Mouse (Mus musculus) forebrain, embryonic 14.5 days (tissue): ENCODE results near the gene Gm36210. TPM values are rescaled to one million over a fixed set of nuclear protein-coding genes. Genes with fewer than 3 reads are reported as not detected.

Experiments used
- ATAC-seq: fragments of 200-750 bp; cut with Nextera tagmentation; 2 replicates; pipeline ENCODE4 v1.8.0; 2017; ENCODE audit warnings: mild to moderate bottlenecking, moderate library complexity
- DNase-seq: peaks from one replicate; pipeline ENCODE4 v3.0.0-alpha.2; 2015; ENCODE audit warnings: low spot score
- H3K27ac ChIP-seq: fragments of 300-500 bp; sonication (generic); 2 replicates; pipeline ENCODE4 v1.5.1; 2014; ENCODE audit warnings: low read depth, mild to moderate bottlenecking, control low read depth, low read length, moderate library complexity
- H3K27me3 ChIP-seq: fragments of 300-500 bp; sonication (generic); replicated peaks from 2 replicates; pipeline ENCODE4 v1.6.1; 2014; ENCODE audit warnings: low read length, control low read depth, mixed read lengths; ENCODE audit not compliant: control insufficient read depth, insufficient read depth
- H3K36me3 ChIP-seq: fragments of 300-500 bp; sonication (generic); 2 replicates; pipeline ENCODE4 v1.6.1; 2014; ENCODE audit warnings: low read length, control low read depth; ENCODE audit not compliant: control insufficient read depth, insufficient read depth
- H3K4me1 ChIP-seq: fragments of 300-500 bp; sonication (generic); 2 replicates; pipeline ENCODE4 v1.6.1; 2014; ENCODE audit warnings: antibody characterized with exemption, low read length, control low read depth; ENCODE audit not compliant: control insufficient read depth, insufficient read depth
- H3K4me2 ChIP-seq: fragments of 300-500 bp; sonication (generic); 2 replicates; pipeline ENCODE4 v1.6.1; 2014; ENCODE audit warnings: mild to moderate bottlenecking, control low read depth, low read length
- H3K4me3 ChIP-seq: fragments of 300-500 bp; sonication (generic); 2 replicates; pipeline ENCODE4 v1.5.1; 2014; ENCODE audit warnings: low read depth, low read length, control low read depth
- H3K9ac ChIP-seq: fragments of 300-500 bp; sonication (generic); 2 replicates; pipeline ENCODE4 v1.6.1; 2014; ENCODE audit warnings: mild to moderate bottlenecking, low read length, control low read depth, moderate library complexity
- H3K9me3 ChIP-seq: fragments of 300-500 bp; sonication (generic); replicated peaks from 2 replicates; pipeline ENCODE4 v1.6.1; 2016; ENCODE audit warnings: low read length, control low read depth, mixed read lengths; ENCODE audit not compliant: control insufficient read depth
- WGBS: fragments of 180-500 bp; shearing (Covaris S2); extraction: QIAGEN DNeasy Blood & Tissue Kit; methylation state at CpG from one replicate; pipeline ENCODE4 v1.1.7; 2014; 5-methylcytosine and 5-hydroxymethylcytosine counted together
- polyA plus RNA-seq: library from polyadenylated mRNA; unstranded; fragments of >200 nt; fragmentation: Nextera tagmentation; extraction: Ambion mirVana; gene quantifications from 2 replicates; pipeline ENCODE4 v1.2.1, GENCODE M21; 2014

The Gm36210 gene
- polyA plus RNA-seq, 1 experiment from 2014 or later, result 0.44 TPM

DNA sequence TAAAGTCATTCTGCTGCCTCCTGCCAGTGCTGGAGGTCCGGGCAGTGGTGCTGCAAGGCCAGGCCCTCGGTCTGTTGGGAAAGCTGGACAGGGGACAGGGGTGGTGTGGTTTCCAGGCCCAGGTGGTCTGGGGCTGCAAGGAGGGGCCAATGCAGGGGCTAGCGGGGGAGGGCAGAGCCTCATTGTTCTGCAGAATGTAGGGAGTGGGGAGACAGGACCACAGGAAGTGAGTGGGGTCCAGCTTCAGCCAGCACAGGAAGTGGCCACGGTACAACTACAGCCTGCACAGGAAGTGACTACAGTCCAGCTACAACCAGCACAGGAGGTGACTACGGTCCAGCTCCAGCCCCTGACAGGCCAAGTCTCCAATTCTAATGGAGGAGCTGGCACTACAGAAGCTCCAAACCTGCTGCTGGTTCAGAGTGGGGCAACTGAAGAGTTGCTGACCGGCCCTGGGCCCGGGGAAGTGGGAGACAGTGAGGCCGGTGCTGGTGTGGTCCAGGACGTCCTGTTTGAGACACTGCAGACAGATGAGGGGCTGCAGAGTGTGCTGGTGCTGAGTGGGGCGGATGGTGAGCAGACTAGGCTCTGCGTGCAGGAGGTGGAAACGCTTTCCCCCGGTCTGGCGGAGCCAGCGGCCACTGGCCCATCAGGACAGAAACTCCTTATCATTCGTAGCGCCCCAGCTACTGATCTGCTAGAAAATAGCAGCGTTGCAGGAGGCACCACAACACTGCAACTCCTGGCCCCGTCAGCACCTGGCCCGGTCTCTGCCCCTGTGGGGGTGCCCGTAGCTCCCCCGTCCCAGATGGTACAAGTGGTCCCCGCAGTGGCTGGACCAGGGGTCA, 14.9 kb upstream of the Gm36210 start:
- H3K27me3 ChIP-seq, result no peaks in the 10 kb centered on the region
- H3K27ac ChIP-seq, result peak overlapping the region; percentile 96
- DNase-seq (no peak), ATAC-seq (no peak)
- H3K4me2 ChIP-seq, result peak overlapping the region; percentile 91; the same call in 1 of the 2 replicates
- H3K9me3 ChIP-seq, result no peaks in the 10 kb centered on the region
- WGBS, result 59% methylated on average over 23 of the region's 23 CpGs
- H3K36me3 ChIP-seq, result peaks cover 41% of the 10 kb centered on the region
- H3K4me1 ChIP-seq, result peaks cover 41% of the 10 kb centered on the region
- no peak overlapping the region for H3K4me3 ChIP-seq
- peak overlapping the region; percentile 40 for H3K9ac ChIP-seq

- 85% methylated on average over 18 of the region's 19 CpGs for WGBS
- Histone ChIP-seq H3K9me3 (no peaks in the 10 kb centered on the region), H3K36me3 (peaks cover 41% of the 10 kb centered on the region), H3K4me2 (no peak overlapping the region), H3K4me1 (peaks cover 38% of the 10 kb centered on the region), H3K27ac (peak overlapping the region; percentile 96; the same call in 1 of the 2 replicates), H3K9ac (no peak overlapping the region), H3K4me3 (no peak overlapping the region), H3K27me3 (no peaks in the 10 kb centered on the region)
- ATAC-seq (no peak), DNase-seq (no peak)
Measured at GRCm38 (mm10) chr7:4920496-4920895, 14.2 kb upstream of the Gm36210 start.

DNA sequence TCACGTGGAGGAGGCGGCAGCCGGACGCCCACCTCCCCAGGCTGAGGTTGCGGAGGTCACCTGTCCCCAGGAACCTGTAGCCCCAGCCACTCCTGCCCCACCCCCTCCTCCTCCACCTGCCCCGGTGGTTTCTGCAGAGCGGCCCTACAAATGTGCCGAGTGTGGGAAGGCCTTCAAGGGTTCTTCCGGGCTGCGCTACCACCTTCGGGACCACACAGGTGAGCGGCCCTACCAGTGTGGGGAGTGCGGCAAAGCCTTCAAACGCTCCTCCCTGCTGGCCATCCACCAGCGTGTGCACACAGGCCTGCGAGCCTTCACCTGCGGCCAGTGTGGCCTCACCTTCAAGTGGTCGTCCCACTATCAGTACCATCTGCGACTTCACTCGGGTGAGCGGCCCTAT, 13.7 kb upstream of the Gm36210 start:
- Histone ChIP-seq H3K9me3 (no peaks in the 10 kb centered on the region), H3K27me3 (no peaks in the 10 kb centered on the region), H3K27ac (no peak overlapping the region), H3K9ac (no peak overlapping the region), H3K36me3 (peaks cover 41% of the 10 kb centered on the region), H3K4me1 (peaks cover 33% of the 10 kb centered on the region), H3K4me2 (no peak overlapping the region), H3K4me3 (no peak overlapping the region)
- 91% methylated on average over 21 of the region's 21 CpGs for WGBS
- no peak for DNase-seq
- ATAC-seq, result no peak

- 85% methylated on average over 21 of the region's 21 CpGs for WGBS
- Histone ChIP-seq H3K36me3 (peaks cover 41% of the 10 kb centered on the region), H3K9me3 (no peaks in the 10 kb centered on the region), H3K9ac (no peak overlapping the region), H3K27me3 (no peaks in the 10 kb centered on the region), H3K27ac (no peak overlapping the region), H3K4me2 (no peak overlapping the region), H3K4me3 (no peak overlapping the region), H3K4me1 (peaks cover 29% of the 10 kb centered on the region)
- ATAC-seq (no peak), DNase-seq (no peak)
Measured at GRCm38 (mm10) chr7:4919096-4919495, 12.8 kb upstream of the Gm36210 start.

DNA sequence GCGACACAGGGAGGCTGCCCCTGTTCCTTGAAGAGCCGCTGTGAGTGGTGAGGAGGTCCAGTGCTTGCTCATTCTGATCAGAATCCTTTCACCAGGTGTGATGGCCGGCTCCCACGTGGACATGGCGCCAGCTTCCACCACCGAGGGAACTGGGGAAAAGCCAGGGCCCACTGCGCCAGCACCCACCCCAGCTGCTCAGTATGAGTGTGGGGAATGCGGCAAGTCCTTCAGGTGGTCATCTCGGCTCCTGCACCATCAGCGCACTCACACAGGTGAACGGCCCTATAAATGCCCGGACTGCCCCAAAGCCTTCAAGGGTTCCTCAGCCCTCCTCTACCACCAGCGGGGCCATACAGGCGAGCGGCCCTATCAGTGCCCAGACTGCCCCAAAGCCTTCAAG, 12.4 kb upstream of the Gm36210 start:
- 90% methylated on average over 15 of the region's 15 CpGs for WGBS
- no peaks in the 10 kb centered on the region for H3K27me3 ChIP-seq
- no peak overlapping the region for H3K4me2 ChIP-seq
- no peak overlapping the region for H3K9ac ChIP-seq
- DNase-seq, result no peak
- no peak for ATAC-seq
- no peak overlapping the region for H3K4me3 ChIP-seq
- peaks cover 41% of the 10 kb centered on the region for H3K36me3 ChIP-seq
- H3K4me1 ChIP-seq, result peaks cover 25% of the 10 kb centered on the region
- no peak overlapping the region for H3K27ac ChIP-seq
- no peaks in the 10 kb centered on the region for H3K9me3 ChIP-seq

DNA sequence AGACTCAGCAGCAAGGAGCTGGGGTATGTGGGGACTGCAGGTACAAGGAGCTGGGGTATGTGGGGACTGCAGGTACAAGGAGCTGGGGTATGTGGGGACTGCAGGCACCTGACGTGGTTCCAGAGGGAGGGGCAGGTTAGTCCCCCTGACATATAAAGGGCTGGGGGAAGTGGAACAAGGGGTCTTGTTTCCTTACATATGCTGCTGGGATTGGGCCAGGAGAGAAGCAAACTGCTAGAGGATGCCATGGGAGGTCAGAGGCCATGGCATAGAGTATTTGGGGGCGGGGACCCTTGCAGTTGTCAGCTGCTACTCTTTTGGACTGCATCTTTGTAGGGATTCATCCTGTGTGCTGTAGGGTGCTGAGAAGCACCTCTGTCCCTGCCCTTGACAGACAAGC, 11.2 kb upstream of the Gm36210 start:
- Histone ChIP-seq H3K4me1 (peaks cover 22% of the 10 kb centered on the region), H3K9me3 (no peaks in the 10 kb centered on the region), H3K27me3 (no peaks in the 10 kb centered on the region), H3K36me3 (peaks cover 41% of the 10 kb centered on the region), H3K27ac (no peak overlapping the region), H3K4me2 (no peak overlapping the region), H3K4me3 (no peak overlapping the region), H3K9ac (peak overlapping the region; percentile 0; the same call in 1 of the 2 replicates)
- ATAC-seq (no peak), DNase-seq (no peak)
- 91% methylated on average over 2 of the region's 2 CpGs for WGBS

DNA sequence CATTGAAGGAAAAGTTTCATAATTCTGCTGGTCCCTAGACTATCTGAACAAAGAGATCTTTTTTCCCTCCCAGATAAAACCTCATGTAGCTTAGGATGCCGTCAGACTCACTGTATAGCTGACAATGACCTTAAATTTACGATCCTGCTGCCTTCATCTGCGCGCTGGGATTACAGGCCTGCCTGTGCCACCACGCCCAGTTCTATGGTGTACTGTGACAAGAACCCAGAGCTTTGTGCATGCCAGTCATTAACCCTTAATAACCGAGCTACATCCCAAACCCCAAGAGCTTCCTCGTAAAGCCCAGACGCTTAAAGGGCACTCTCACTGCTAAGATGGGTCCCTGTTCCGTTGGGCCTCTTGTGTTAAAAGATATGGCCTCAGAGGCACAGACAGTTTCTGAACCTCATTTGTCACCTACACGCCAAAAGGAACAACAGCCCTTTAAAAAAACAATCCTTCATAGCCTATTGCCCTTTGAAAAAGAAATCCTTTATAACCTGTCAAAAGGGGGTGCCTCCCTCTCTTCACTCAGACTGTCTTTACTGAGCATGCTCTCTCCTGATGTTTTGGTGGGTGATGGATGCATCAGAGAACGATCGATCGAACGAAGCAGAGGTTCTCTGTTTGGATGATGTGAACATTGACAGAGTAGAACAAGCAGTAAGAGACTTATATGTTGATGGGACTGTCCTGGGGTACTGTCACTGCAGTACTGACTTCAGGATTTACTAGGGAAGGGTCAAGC, 9.5 kb upstream of the Gm36210 start:
- ATAC-seq, result peak; percentile 49
- 20% methylated on average over 14 of the region's 14 CpGs for WGBS

GRCm38 (mm10) chr7:4915007-4915665, 8.8 kb upstream of the Gm36210 start, which contains the start of gene Zfp628:
Zfp628 (plus strand) TSS chr7:4915217.
- H3K36me3 ChIP-seq, result peaks cover 27% of the 10 kb centered on the region
- peak within 1 kb of the TSS; percentile 82 for H3K9ac ChIP-seq
- no peaks in the 10 kb centered on the region for H3K9me3 ChIP-seq

More for the DNA sequence above, 9.5 kb upstream of the Gm36210 start:
- Histone ChIP-seq H3K36me3 (peaks cover 34% of the 10 kb centered on the region), H3K27ac (peak overlapping the region; percentile 96), H3K9ac (peak overlapping the region; percentile 82), H3K9me3 (no peaks in the 10 kb centered on the region), H3K4me3 (peak overlapping the region; percentile 58), H3K27me3 (no peaks in the 10 kb centered on the region), H3K4me2 (peak overlapping the region; percentile 76), H3K4me1 (peaks cover 13% of the 10 kb centered on the region; the same call in 1 of the 2 replicates)
- DNase-seq, result peak; percentile 62

More at GRCm38 (mm10) chr7:4915007-4915665, 8.8 kb upstream of the Gm36210 start, which contains the start of gene Zfp628:
- peak within 1 kb of the TSS; percentile 96 for H3K27ac ChIP-seq
- H3K4me2 ChIP-seq, result peak within 1 kb of the TSS; percentile 76
- H3K27me3 ChIP-seq, result no peaks in the 10 kb centered on the region
- DNase-seq, result peak; percentile 97
- under 1% methylated on average over 52 of the region's 56 CpGs for WGBS
- peak; percentile 93 for ATAC-seq
- peaks cover 13% of the 10 kb centered on the region; the same call in 1 of the 2 replicates for H3K4me1 ChIP-seq
- H3K4me3 ChIP-seq, result peak within 1 kb of the TSS; percentile 58
